Mouse (Mus musculus): Measurements from ENCODE around the gene Chka. TPM values are rescaled to one million over a fixed set of nuclear protein-coding genes. Genes with fewer than 3 reads are reported as not detected.

Gene Chka
- polyA plus RNA-seq, 1 experiment from 2014 or later = 66.6 TPM

GRCm38 (mm10) chr19:3836791-3837190, 14.8 kb upstream of the Chka start:
- no peak overlapping the region for H3K4me2 ChIP-seq
- no peak overlapping the region for H3K9ac ChIP-seq
- H3K27me3 ChIP-seq = no peaks in the 10 kb centered on the region
- WGBS = 90% methylated on average over 9 of the region's 9 CpGs
- no peaks in the 10 kb centered on the region for H3K9me3 ChIP-seq
- no peaks in the 10 kb centered on the region for H3K4me1 ChIP-seq (replicated peaks)
- H3K27ac ChIP-seq (replicated peaks) = no peak overlapping the region
- no peaks in the 10 kb centered on the region for H3K36me3 ChIP-seq
- H3K4me3 ChIP-seq = no peak overlapping the region
- ATAC-seq (ENCODE audit: low FRiP score, low read depth) = no peak

- H3K27me3 ChIP-seq = no peaks in the 10 kb centered on the region
- H3K9ac ChIP-seq = no peak overlapping the region
- no peak for ATAC-seq (ENCODE audit: low FRiP score, low read depth)
- H3K4me3 ChIP-seq = no peak overlapping the region
- no peak overlapping the region for H3K4me2 ChIP-seq
- WGBS = 75% methylated on average over 3 of the region's 3 CpGs
- no peaks in the 10 kb centered on the region for H3K9me3 ChIP-seq
- no peaks in the 10 kb centered on the region for H3K36me3 ChIP-seq
- H3K4me1 ChIP-seq (replicated peaks) = no peaks in the 10 kb centered on the region
- H3K27ac ChIP-seq (replicated peaks) = no peak overlapping the region
Measured at GRCm38 (mm10) chr19:3838931-3839330, 12.6 kb upstream of the Chka start.

GRCm38 (mm10) chr19:3839686-3840085, 11.9 kb upstream of the Chka start:
- Histone ChIP-seq H3K36me3 (no peaks in the 10 kb centered on the region), H3K9me3 (no peaks in the 10 kb centered on the region), H3K27me3 (no peaks in the 10 kb centered on the region), H3K4me1 (replicated peaks) (no peaks in the 10 kb centered on the region), H3K4me2 (no peak overlapping the region), H3K27ac (replicated peaks) (no peak overlapping the region), H3K4me3 (no peak overlapping the region), H3K9ac (no peak overlapping the region)
- ATAC-seq (ENCODE audit: low FRiP score, low read depth) = no peak
- WGBS = 70% methylated on average over 2 of the region's 2 CpGs

GRCm38 (mm10) chr19:3840214-3840651, 11.3 kb upstream of the Chka start:
- Histone ChIP-seq H3K4me1 (replicated peaks) (no peaks in the 10 kb centered on the region), H3K36me3 (no peaks in the 10 kb centered on the region), H3K9ac (no peak overlapping the region), H3K27me3 (no peaks in the 10 kb centered on the region), H3K9me3 (no peaks in the 10 kb centered on the region), H3K27ac (replicated peaks) (no peak overlapping the region), H3K4me3 (no peak overlapping the region), H3K4me2 (no peak overlapping the region)
- 65% methylated on average over 5 of the region's 5 CpGs for WGBS
- no peak for ATAC-seq (ENCODE audit: low FRiP score, low read depth)

- Histone ChIP-seq H3K4me1 (replicated peaks) (no peaks in the 10 kb centered on the region), H3K9me3 (no peaks in the 10 kb centered on the region), H3K9ac (no peak overlapping the region), H3K4me3 (no peak overlapping the region), H3K36me3 (no peaks in the 10 kb centered on the region), H3K4me2 (no peak overlapping the region), H3K27me3 (no peaks in the 10 kb centered on the region), H3K27ac (replicated peaks) (no peak overlapping the region)
- no peak for ATAC-seq (ENCODE audit: low FRiP score, low read depth)
- WGBS = 87% methylated on average over 5 of the region's 5 CpGs
Measured at GRCm38 (mm10) chr19:3840685-3841084, 10.9 kb upstream of the Chka start.

- H3K27ac ChIP-seq (replicated peaks) = no peak overlapping the region
- H3K9me3 ChIP-seq = no peaks in the 10 kb centered on the region
- H3K4me2 ChIP-seq = no peak overlapping the region
- H3K4me3 ChIP-seq = no peak overlapping the region
- no peaks in the 10 kb centered on the region for H3K27me3 ChIP-seq
- H3K9ac ChIP-seq = no peak overlapping the region
- no peak for ATAC-seq (ENCODE audit: low FRiP score, low read depth)
- no peaks in the 10 kb centered on the region for H3K36me3 ChIP-seq
- WGBS = 52% methylated on average over 12 of the region's 12 CpGs
- no peaks in the 10 kb centered on the region for H3K4me1 ChIP-seq (replicated peaks)
Measured at GRCm38 (mm10) chr19:3842359-3843148, 9.0 kb upstream of the Chka start.

GRCm38 (mm10) chr19:3843629-3844028, 7.9 kb upstream of the Chka start:
- no peak overlapping the region for H3K9ac ChIP-seq
- H3K4me1 ChIP-seq (replicated peaks) = no peaks in the 10 kb centered on the region
- H3K9me3 ChIP-seq = no peaks in the 10 kb centered on the region
- no peak overlapping the region for H3K4me2 ChIP-seq
- 92% methylated on average over 2 of the region's 2 CpGs for WGBS
- H3K27me3 ChIP-seq = no peaks in the 10 kb centered on the region
- H3K27ac ChIP-seq (replicated peaks) = no peak overlapping the region
- no peak overlapping the region for H3K4me3 ChIP-seq
- H3K36me3 ChIP-seq = no peaks in the 10 kb centered on the region
- ATAC-seq (ENCODE audit: low FRiP score, low read depth) = no peak

GRCm38 (mm10) chr19:3844836-3845235, 6.7 kb upstream of the Chka start:
- no peak for ATAC-seq (ENCODE audit: low FRiP score, low read depth)
- H3K9ac ChIP-seq = no peak overlapping the region
- H3K4me1 ChIP-seq (replicated peaks) = no peaks in the 10 kb centered on the region
- no peaks in the 10 kb centered on the region for H3K9me3 ChIP-seq
- H3K36me3 ChIP-seq = no peaks in the 10 kb centered on the region
- H3K4me3 ChIP-seq = no peak overlapping the region
- H3K4me2 ChIP-seq = no peak overlapping the region
- 95% methylated on average over 1 of the region's 1 CpGs for WGBS
- H3K27ac ChIP-seq (replicated peaks) = no peak overlapping the region
- no peaks in the 10 kb centered on the region for H3K27me3 ChIP-seq

- Histone ChIP-seq H3K36me3 (no peaks in the 10 kb centered on the region), H3K27me3 (no peaks in the 10 kb centered on the region), H3K4me1 (replicated peaks) (no peaks in the 10 kb centered on the region), H3K4me3 (no peak overlapping the region), H3K4me2 (no peak overlapping the region), H3K27ac (replicated peaks) (no peak overlapping the region), H3K9ac (no peak overlapping the region), H3K9me3 (no peaks in the 10 kb centered on the region)
- ATAC-seq (ENCODE audit: low FRiP score, low read depth) = no peak
- 94% methylated on average over 11 of the region's 11 CpGs for WGBS
Measured at GRCm38 (mm10) chr19:3845339-3845738, 6.2 kb upstream of the Chka start.

- Histone ChIP-seq H3K4me2 (no peak overlapping the region), H3K27ac (replicated peaks) (no peak overlapping the region), H3K9me3 (no peaks in the 10 kb centered on the region), H3K4me1 (replicated peaks) (peaks cover 3% of the 10 kb centered on the region), H3K36me3 (no peaks in the 10 kb centered on the region), H3K9ac (no peak overlapping the region), H3K27me3 (no peaks in the 10 kb centered on the region), H3K4me3 (no peak overlapping the region)
- ATAC-seq (ENCODE audit: low FRiP score, low read depth) = no peak
- 63% methylated on average over 1 of the region's 1 CpGs for WGBS
Measured at GRCm38 (mm10) chr19:3845803-3846406, 5.7 kb upstream of the Chka start.

- no peak for ATAC-seq (ENCODE audit: low FRiP score, low read depth)
- H3K27ac ChIP-seq (replicated peaks) = no peak overlapping the region
- H3K4me3 ChIP-seq = no peak overlapping the region
- WGBS = 87% methylated on average over 10 of the region's 10 CpGs
- no peak overlapping the region for H3K4me2 ChIP-seq
- H3K9ac ChIP-seq = no peak overlapping the region
- no peaks in the 10 kb centered on the region for H3K36me3 ChIP-seq
- H3K27me3 ChIP-seq = no peaks in the 10 kb centered on the region
- peaks cover 8% of the 10 kb centered on the region for H3K4me1 ChIP-seq (replicated peaks)
- H3K9me3 ChIP-seq = no peaks in the 10 kb centered on the region
Measured at GRCm38 (mm10) chr19:3846676-3847604, 4.6 kb upstream of the Chka start.

GRCm38 (mm10) chr19:3847711-3848110, 3.9 kb upstream of the Chka start:
- H3K4me3 ChIP-seq = no peak overlapping the region
- peaks cover 8% of the 10 kb centered on the region for H3K4me1 ChIP-seq (replicated peaks)
- no peak overlapping the region for H3K9ac ChIP-seq
- H3K27me3 ChIP-seq = no peaks in the 10 kb centered on the region
- WGBS = 86% methylated on average over 5 of the region's 5 CpGs
- no peaks in the 10 kb centered on the region for H3K36me3 ChIP-seq
- H3K4me2 ChIP-seq = no peak overlapping the region
- H3K27ac ChIP-seq (replicated peaks) = no peak overlapping the region
- no peak for ATAC-seq (ENCODE audit: low FRiP score, low read depth)
- H3K9me3 ChIP-seq = no peaks in the 10 kb centered on the region
